Mouse (Mus musculus): ENCODE results near the gene Col24a1.
A peak's percentile ranks its signal among the peaks of the same experiment; 100 is the strongest.

Gene Col24a1

GRCm38 (mm10) chr3:145575340-145575739 lies 283.1 kb downstream of the Col24a1 start:
- no peak for DNase-seq (ENCODE audit: low spot score)

- DNase-seq (ENCODE audit: low spot score): peak; percentile 96
Measured at GRCm38 (mm10) chr3:145575743-145576481, 283.6 kb downstream of the Col24a1 start, which contains the start of gene Znhit6. TSS of gene Znhit6 (plus strand) at chr3:145576205.

- no peak for DNase-seq (ENCODE audit: low spot score)
Measured at GRCm38 (mm10) chr3:145576482-145576822, 284.2 kb downstream of the Col24a1 start.

DNA sequence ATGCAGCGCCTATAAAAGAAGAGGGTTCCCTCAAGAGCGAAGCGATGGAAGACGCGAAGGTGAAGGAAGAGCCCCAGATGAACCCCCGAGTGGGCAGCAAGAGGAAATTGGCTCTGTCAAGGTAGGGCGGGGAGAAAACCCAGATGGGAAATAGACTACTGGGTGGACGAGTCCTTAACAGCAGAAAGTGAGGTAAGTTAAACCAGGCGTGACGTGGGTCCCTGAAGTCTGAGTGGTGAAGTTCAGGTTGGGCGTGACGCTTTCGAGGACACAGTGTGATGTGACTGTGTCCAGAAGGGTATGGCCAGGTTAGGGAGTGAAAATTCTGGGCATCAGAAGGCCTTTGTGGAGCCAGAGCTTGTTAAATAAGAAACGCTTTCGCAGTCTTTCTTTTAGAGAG lies 284.6 kb downstream of the Col24a1 start:
- DNase-seq (ENCODE audit: low spot score): no peak

DNA sequence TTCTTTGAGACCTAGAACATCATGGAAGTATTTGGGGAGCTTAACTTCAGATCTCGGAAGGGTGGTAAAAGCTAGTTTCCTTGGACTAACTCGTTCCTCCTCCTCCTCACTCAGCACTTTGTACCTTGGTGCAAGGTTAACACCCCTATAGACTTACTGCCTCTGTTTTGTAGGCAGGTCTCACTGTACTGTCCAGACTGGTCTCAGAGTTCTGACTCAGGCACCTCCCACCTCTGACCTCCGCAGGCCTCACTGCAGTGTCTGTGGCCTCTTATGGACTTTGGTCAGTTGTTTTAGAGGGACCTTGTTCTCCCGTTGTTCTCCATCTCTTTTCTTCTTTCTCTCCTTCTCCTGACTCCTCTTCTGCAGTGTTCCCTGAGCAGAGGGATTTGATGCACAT lies 290.8 kb downstream of the Col24a1 start:
- DNase-seq (ENCODE audit: low spot score): no peak

DNA sequence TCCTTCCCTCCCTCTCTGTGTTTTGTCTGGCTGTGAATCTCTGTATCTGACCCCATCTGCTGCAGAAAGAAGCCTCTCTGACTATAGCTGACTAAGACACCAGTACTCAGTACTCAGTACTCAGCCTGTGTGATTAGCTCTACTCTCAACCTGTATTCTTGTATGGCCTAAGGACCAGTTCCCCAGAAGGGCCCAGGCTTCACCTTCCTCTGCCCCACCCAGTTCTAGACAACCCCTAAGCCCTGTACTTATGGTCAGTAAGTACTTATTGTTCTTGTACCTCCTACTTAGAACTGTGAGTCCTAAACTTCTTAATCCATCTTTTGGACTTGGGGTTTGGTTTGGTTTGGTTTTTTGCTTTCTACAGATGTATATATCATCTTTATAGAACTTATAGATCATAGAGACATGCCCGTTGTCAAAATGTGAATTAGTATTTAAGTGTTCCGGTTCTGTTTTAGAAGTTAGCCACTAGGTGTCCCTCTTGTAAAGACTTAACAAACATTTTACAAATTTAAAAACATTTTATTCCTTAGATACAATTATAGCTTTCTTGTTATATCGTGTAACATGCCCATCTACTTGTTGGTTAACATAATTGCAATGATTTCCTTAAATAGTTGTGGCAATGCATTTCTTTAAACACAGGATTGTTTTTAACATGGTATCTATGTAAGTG lies 291.4 kb downstream of the Col24a1 start:
- no peak for DNase-seq (ENCODE audit: low spot score)

DNA sequence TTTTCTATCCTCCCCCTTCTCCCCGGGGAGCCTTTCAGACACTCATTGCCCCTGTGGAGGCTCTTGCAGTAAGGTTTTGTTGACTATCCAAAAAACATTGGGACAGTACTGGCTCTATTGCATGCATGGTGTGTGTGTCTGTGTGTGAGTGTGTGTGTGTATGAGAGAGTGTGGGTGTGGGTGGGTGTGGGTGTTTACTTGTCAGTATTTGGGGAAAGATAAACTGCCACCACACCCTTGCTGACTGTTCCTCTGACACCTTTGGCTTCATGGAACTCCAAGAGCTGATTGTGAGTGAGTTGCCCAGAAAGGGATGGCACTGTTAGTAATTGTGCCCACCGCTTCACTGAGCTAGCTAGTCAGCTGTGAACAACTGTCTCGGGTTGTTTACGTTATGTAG lies 298.3 kb downstream of the Col24a1 start:
- DNase-seq (ENCODE audit: low spot score): no peak

DNA sequence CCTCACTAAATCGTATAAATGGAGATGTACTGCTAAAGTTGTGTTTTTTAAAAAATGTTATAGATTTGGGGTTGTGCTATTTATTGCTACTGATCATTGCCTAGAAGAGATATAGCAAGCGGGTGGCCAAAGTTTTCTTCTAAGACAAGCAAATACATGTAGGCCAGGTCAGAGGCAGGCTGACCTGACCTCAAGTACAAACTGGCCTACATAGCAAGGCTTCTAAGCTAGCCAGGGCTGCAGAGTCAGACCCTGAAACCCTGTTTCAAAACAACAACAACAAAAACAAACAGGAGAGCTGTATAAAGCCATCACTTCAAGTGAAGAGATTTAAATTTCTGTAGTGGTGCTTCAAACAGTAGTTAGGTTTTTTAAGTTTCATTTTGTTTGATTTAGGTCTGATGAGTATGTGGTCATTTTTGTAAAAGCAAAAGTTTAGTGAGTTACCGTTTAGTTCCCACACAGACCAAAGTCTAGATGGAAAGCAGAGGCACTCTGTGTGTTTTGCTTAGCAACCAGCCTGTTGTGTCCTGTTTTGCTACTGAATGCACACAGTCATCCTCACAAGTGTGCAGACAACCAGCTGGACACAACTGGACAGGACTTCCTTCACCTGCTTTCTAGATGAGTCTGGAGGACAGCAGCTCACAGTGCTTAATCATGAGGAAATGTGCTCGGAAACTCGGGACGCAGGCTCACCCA lies 299.7 kb downstream of the Col24a1 start:
- DNase-seq (ENCODE audit: low spot score): no peak

GRCm38 (mm10) chr3:145595354-145595753 lies 303.1 kb downstream of the Col24a1 start:
- DNase-seq (ENCODE audit: low spot score): no peak

GRCm38 (mm10) chr3:145599059-145599458 lies 306.8 kb downstream of the Col24a1 start:
- no peak for DNase-seq (ENCODE audit: low spot score)

DNA sequence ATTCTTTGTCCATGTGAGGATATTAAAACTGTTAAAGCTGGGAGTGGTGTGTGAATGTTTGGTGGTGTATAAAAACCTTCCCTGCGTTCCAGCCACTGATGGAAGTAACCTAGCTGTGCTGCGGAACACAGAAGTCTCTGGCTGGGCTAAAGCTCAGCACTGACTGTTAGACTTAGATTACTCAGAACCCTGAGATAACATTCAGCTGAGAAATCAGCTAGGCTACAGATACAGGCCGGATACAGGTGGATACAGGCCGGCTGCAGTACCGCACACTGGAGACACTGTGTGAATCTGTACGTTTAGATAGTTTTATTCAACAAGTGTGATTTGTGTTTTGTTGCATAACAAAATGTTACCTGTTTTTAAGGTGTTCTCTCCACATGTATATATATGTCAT lies 308.5 kb downstream of the Col24a1 start:
- DNase-seq (ENCODE audit: low spot score): no peak

DNA sequence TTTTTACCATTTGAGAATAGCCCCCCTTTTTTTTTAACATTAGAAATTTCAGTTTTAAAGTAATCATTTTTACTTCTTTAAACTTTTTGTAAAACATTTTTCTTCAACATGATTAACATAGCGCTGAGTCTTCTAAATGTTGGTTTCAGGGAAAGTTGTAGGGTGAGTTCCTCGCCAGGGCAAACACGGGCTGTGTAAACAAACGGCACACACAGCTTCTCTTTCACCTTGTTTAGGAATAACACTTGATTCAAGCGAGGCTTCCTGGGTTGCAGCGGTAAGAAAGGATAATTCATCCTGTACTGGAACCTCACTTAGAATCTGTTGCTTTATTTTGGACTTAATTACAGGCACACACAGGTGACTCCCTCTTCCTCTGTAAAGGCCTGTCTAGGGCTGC lies 309.1 kb downstream of the Col24a1 start:
- DNase-seq (ENCODE audit: low spot score): no peak

All from testis, postnatal 14 days (tissue).